Mouse (Mus musculus) cortical plate, adult 2 months (tissue): Measurements from ENCODE around the gene Krt35.

Experiments
- CTCF ChIP-seq: fragments of 200-500 bp; IDR thresholded peaks from 2 replicates; pipeline ENCODE4 v1.5.1; 2011; ENCODE audit warnings: mild to moderate bottlenecking, control low read depth, low read length; ENCODE audit not compliant: insufficient read depth; ENCODE audit errors: extremely low read depth
- POLR2A ChIP-seq: fragments of 200-500 bp; IDR thresholded peaks from 2 replicates; pipeline ENCODE4 v1.6.1; 2011; ENCODE audit warnings: mild to moderate bottlenecking, low read length, control low read depth; ENCODE audit not compliant: insufficient read depth; ENCODE audit errors: extremely low read depth

- TF ChIP-seq CTCF (no peak), POLR2A (no peak)
These were observed 28.6 kb downstream of the Krt35 start for GRCm38 (mm10) chr11:100067293-100068036.
